Mouse (Mus musculus): ENCODE measurements around the gene Sla2. TPM values are rescaled to one million over a fixed set of nuclear protein-coding genes. Genes with fewer than 3 reads are reported as not detected.
"Not testable (repeated sequence)": the region's sequence is repeated elsewhere in the genome, so short reads cannot be mapped to it uniquely, and the experiment has no call there.

The Sla2 gene
- polyA plus RNA-seq, 1 experiment from 2014 or later = 0.44 TPM

GRCm38 (mm10) chr2:156925075-156925474 lies 38.1 kb upstream of the Sla2 start:
- H3K36me3 ChIP-seq (ENCODE audit: control insufficient read depth, insufficient read depth, low read length); H3K4me3 ChIP-seq (ENCODE audit: low read depth, low read length); H3K9me3 ChIP-seq (ENCODE audit: control insufficient read depth, low read length); DNase-seq (ENCODE audit: low spot score); ATAC-seq (ENCODE audit: insufficient read depth, low FRiP score, low TSS enrichment); H3K27ac ChIP-seq (ENCODE audit: low read depth, low read length); H3K27me3 ChIP-seq (ENCODE audit: control insufficient read depth, insufficient read depth, low read length); H3K9ac ChIP-seq (ENCODE audit: low read length); H3K4me2 ChIP-seq (ENCODE audit: low read depth); H3K4me1 ChIP-seq (ENCODE audit: control insufficient read depth, insufficient read depth, low read length): not testable (repeated sequence)
- 87% methylated on average over 4 of the region's 4 CpGs for WGBS

- no peaks in the 10 kb centered on the region for H3K36me3 ChIP-seq (ENCODE audit: control insufficient read depth, insufficient read depth, low read length)
- H3K4me1 ChIP-seq (ENCODE audit: control insufficient read depth, insufficient read depth, low read length) = no peaks in the 10 kb centered on the region
These were observed 37.4 kb upstream of the Sla2 start for GRCm38 (mm10) chr2:156924210-156924898.

GRCm38 (mm10) chr2:156923057-156923456 lies 36.1 kb upstream of the Sla2 start:
- Histone ChIP-seq H3K4me1 (ENCODE audit: control insufficient read depth, insufficient read depth, low read length) (no peaks in the 10 kb centered on the region), H3K4me2 (ENCODE audit: low read depth) (no peak overlapping the region), H3K27ac (ENCODE audit: low read depth, low read length) (no peak overlapping the region), H3K27me3 (ENCODE audit: control insufficient read depth, insufficient read depth, low read length) (no peaks in the 10 kb centered on the region), H3K9ac (ENCODE audit: low read length) (no peak overlapping the region), H3K9me3 (ENCODE audit: control insufficient read depth, low read length) (no peaks in the 10 kb centered on the region), H3K36me3 (ENCODE audit: control insufficient read depth, insufficient read depth, low read length) (no peaks in the 10 kb centered on the region), H3K4me3 (ENCODE audit: low read depth, low read length) (no peak overlapping the region)
- 83% methylated on average over 5 of the region's 5 CpGs for WGBS
- no peak for DNase-seq (ENCODE audit: low spot score)
- no peak for ATAC-seq (ENCODE audit: insufficient read depth, low FRiP score, low TSS enrichment)

More at GRCm38 (mm10) chr2:156924210-156924898, 37.4 kb upstream of the Sla2 start:
- Histone ChIP-seq H3K4me3 (ENCODE audit: low read depth, low read length) (no peak overlapping the region), H3K4me2 (ENCODE audit: low read depth) (no peak overlapping the region), H3K27ac (ENCODE audit: low read depth, low read length) (no peak overlapping the region), H3K9me3 (ENCODE audit: control insufficient read depth, low read length) (no peaks in the 10 kb centered on the region), H3K27me3 (ENCODE audit: control insufficient read depth, insufficient read depth, low read length) (no peaks in the 10 kb centered on the region), H3K9ac (ENCODE audit: low read length) (no peak overlapping the region)
- no peak for DNase-seq (ENCODE audit: low spot score)
- no peak for ATAC-seq (ENCODE audit: insufficient read depth, low FRiP score, low TSS enrichment)
- WGBS = 65% methylated on average over 3 of the region's 3 CpGs

- no peaks in the 10 kb centered on the region for H3K9me3 ChIP-seq (ENCODE audit: control insufficient read depth, low read length)
- H3K27ac ChIP-seq (ENCODE audit: low read depth, low read length) = no peak overlapping the region
- WGBS = 61% methylated on average over 2 of the region's 2 CpGs
- H3K27me3 ChIP-seq (ENCODE audit: control insufficient read depth, insufficient read depth, low read length) = no peaks in the 10 kb centered on the region
- no peak overlapping the region for H3K9ac ChIP-seq (ENCODE audit: low read length)
- no peak overlapping the region for H3K4me2 ChIP-seq (ENCODE audit: low read depth)
- H3K36me3 ChIP-seq (ENCODE audit: control insufficient read depth, insufficient read depth, low read length) = no peaks in the 10 kb centered on the region
- ATAC-seq (ENCODE audit: insufficient read depth, low FRiP score, low TSS enrichment) (no peak), DNase-seq (ENCODE audit: low spot score) (no peak)
- no peaks in the 10 kb centered on the region for H3K4me1 ChIP-seq (ENCODE audit: control insufficient read depth, insufficient read depth, low read length)
- no peak overlapping the region for H3K4me3 ChIP-seq (ENCODE audit: low read depth, low read length)
These were observed 32.8 kb upstream of the Sla2 start for GRCm38 (mm10) chr2:156919796-156920195.

GRCm38 (mm10) chr2:156919191-156919590 lies 32.2 kb upstream of the Sla2 start:
- not testable (repeated sequence) for H3K27me3 ChIP-seq (ENCODE audit: control insufficient read depth, insufficient read depth, low read length); H3K36me3 ChIP-seq (ENCODE audit: control insufficient read depth, insufficient read depth, low read length); H3K4me2 ChIP-seq (ENCODE audit: low read depth); H3K4me3 ChIP-seq (ENCODE audit: low read depth, low read length); H3K4me1 ChIP-seq (ENCODE audit: control insufficient read depth, insufficient read depth, low read length); DNase-seq (ENCODE audit: low spot score); ATAC-seq (ENCODE audit: insufficient read depth, low FRiP score, low TSS enrichment); H3K9ac ChIP-seq (ENCODE audit: low read length); H3K9me3 ChIP-seq (ENCODE audit: control insufficient read depth, low read length); H3K27ac ChIP-seq (ENCODE audit: low read depth, low read length)
- WGBS = 89% methylated on average over 11 of the region's 11 CpGs

- Histone ChIP-seq H3K9me3 (ENCODE audit: control insufficient read depth, low read length) (no peaks in the 10 kb centered on the region), H3K27me3 (ENCODE audit: control insufficient read depth, insufficient read depth, low read length) (no peaks in the 10 kb centered on the region), H3K27ac (ENCODE audit: low read depth, low read length) (no peak overlapping the region), H3K4me3 (ENCODE audit: low read depth, low read length) (no peak overlapping the region), H3K9ac (ENCODE audit: low read length) (no peak overlapping the region), H3K4me2 (ENCODE audit: low read depth) (no peak overlapping the region), H3K4me1 (ENCODE audit: control insufficient read depth, insufficient read depth, low read length) (no peaks in the 10 kb centered on the region), H3K36me3 (ENCODE audit: control insufficient read depth, insufficient read depth, low read length) (no peaks in the 10 kb centered on the region)
- ATAC-seq (ENCODE audit: insufficient read depth, low FRiP score, low TSS enrichment) = no peak
- whole genome bisulfite sequencing = 67% methylated on average over 4 of the region's 4 CpGs
- DNase-seq (ENCODE audit: low spot score) = no peak
These were observed 31.6 kb upstream of the Sla2 start for GRCm38 (mm10) chr2:156918562-156918961.

GRCm38 (mm10) chr2:156916419-156917125 lies 29.6 kb upstream of the Sla2 start:
- Histone ChIP-seq H3K27me3 (ENCODE audit: control insufficient read depth, insufficient read depth, low read length) (no peaks in the 10 kb centered on the region), H3K4me3 (ENCODE audit: low read depth, low read length) (no peak overlapping the region), H3K4me2 (ENCODE audit: low read depth) (no peak overlapping the region), H3K9me3 (ENCODE audit: control insufficient read depth, low read length) (no peaks in the 10 kb centered on the region), H3K36me3 (ENCODE audit: control insufficient read depth, insufficient read depth, low read length) (no peaks in the 10 kb centered on the region), H3K4me1 (ENCODE audit: control insufficient read depth, insufficient read depth, low read length) (no peaks in the 10 kb centered on the region), H3K9ac (ENCODE audit: low read length) (no peak overlapping the region), H3K27ac (ENCODE audit: low read depth, low read length) (no peak overlapping the region)
- ATAC-seq (ENCODE audit: insufficient read depth, low FRiP score, low TSS enrichment) (no peak), DNase-seq (ENCODE audit: low spot score) (no peak)
- 89% methylated on average over 3 of the region's 3 CpGs for WGBS

- Histone ChIP-seq H3K4me2 (ENCODE audit: low read depth) (no peak overlapping the region), H3K9ac (ENCODE audit: low read length) (no peak overlapping the region), H3K4me1 (ENCODE audit: control insufficient read depth, insufficient read depth, low read length) (no peaks in the 10 kb centered on the region), H3K27ac (ENCODE audit: low read depth, low read length) (no peak overlapping the region), H3K9me3 (ENCODE audit: control insufficient read depth, low read length) (no peaks in the 10 kb centered on the region), H3K4me3 (ENCODE audit: low read depth, low read length) (no peak overlapping the region), H3K36me3 (ENCODE audit: control insufficient read depth, insufficient read depth, low read length) (no peaks in the 10 kb centered on the region), H3K27me3 (ENCODE audit: control insufficient read depth, insufficient read depth, low read length) (no peaks in the 10 kb centered on the region)
- no peak for DNase-seq (ENCODE audit: low spot score)
- no peak for ATAC-seq (ENCODE audit: insufficient read depth, low FRiP score, low TSS enrichment)
- WGBS = 77% methylated on average over 3 of the region's 3 CpGs
These were observed 28.6 kb upstream of the Sla2 start for GRCm38 (mm10) chr2:156915559-156915958.

GRCm38 (mm10) chr2:156913191-156913590 lies 26.2 kb upstream of the Sla2 start:
- H3K4me1 ChIP-seq (ENCODE audit: control insufficient read depth, insufficient read depth, low read length) = no peaks in the 10 kb centered on the region
- no peak overlapping the region for H3K4me2 ChIP-seq (ENCODE audit: low read depth)
- no peak for ATAC-seq (ENCODE audit: insufficient read depth, low FRiP score, low TSS enrichment)
- 85% methylated on average over 5 of the region's 5 CpGs for WGBS
- no peaks in the 10 kb centered on the region for H3K36me3 ChIP-seq (ENCODE audit: control insufficient read depth, insufficient read depth, low read length)
- DNase-seq (ENCODE audit: low spot score) = no peak
- no peaks in the 10 kb centered on the region for H3K9me3 ChIP-seq (ENCODE audit: control insufficient read depth, low read length)
- no peak overlapping the region for H3K4me3 ChIP-seq (ENCODE audit: low read depth, low read length)
- no peaks in the 10 kb centered on the region for H3K27me3 ChIP-seq (ENCODE audit: control insufficient read depth, insufficient read depth, low read length)
- H3K9ac ChIP-seq (ENCODE audit: low read length) = no peak overlapping the region
- no peak overlapping the region for H3K27ac ChIP-seq (ENCODE audit: low read depth, low read length)
